Mouse (Mus musculus): ENCODE data around the gene Lenep.

Lenep gene

DNA sequence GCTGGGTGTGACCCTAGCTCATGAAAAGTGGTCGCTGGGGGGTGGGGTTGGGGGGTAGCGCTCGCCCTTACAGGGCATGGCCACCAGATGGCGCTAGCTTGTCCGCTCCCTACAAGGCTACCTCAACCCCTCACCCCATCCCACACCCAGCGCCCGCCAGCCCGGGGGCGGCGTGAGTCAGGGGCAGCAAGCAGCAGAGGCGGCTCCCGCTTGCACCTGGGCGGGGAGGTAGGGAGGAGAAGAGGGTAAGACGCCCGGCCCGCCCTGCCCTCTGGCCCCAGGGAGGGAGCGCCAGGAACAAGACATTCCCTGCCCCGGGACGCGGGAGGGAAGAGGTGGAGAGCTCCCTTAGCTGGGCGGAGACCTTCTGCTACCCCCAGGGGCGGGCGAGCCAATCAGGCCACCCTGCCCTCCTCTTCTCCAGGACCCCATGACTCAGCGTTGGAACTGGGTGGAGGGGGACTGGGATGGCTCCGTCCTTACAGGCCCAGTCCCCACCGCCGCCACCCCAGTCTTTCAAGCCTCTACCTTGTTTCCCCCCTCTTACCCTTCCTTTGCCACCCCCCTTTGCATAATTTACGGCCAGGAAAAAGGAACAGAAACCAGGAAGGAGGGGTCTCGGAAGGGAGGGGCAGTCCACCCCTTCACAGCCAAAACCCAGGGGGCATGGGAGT, 24.1 kb downstream of the Lenep start:
- peak; percentile 85 for DNase-seq (ENCODE audit: low read depth, low spot score)

DNA sequence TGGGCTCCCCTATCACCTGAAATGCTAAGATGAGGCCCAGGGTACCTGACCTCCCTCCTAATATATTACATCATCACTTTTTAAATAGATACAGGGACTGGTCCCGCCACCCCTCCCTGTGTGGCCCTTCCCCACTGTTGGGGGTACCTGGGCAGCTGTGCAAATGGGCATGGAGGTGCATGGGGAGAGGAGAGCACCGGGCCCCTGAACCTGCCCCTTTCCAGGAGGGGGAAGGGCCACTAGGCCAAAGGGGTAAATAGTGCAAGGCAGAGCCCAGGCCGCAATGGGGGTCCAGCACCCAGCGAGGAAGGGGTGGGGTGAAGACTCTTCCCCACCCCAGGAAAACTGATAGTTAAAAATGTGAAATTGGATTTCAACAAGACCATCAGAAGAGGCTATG, 24.8 kb downstream of the Lenep start:
- DNase-seq (ENCODE audit: low read depth, low spot score), result no peak

DNA sequence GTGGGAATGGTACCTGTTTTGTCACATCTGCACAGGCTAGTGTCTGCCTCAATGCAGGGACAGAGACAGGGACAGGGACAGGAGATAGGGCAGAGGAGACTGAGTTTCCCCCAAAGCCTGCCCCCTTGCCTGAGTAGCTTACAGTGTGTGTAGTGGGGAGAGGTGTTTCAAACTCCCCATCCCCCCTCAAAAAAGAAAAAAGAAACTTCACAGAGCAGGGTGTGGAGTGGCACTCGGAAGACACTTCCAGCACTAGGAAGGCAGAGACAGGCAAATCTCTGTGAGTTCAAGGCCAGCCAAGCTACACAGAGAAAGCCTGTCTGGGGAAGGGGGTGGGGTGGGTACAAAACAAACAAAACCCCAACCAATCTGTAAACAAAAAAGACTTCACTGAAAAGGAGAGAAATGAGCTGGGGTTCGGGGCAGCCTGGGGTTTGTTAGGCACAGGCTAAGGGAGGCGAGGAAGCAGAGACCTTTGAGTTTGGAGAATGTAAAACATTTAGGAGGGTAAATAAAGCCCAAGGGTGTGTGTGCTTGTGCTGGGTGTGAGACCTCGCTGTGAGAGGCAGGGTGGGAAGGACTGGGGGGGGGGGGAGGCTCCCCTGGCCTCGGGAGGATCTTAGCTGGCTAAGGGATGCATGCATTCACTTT, 28.9 kb downstream of the Lenep start:
- DNase-seq (ENCODE audit: low read depth, low spot score), result no peak

DNA sequence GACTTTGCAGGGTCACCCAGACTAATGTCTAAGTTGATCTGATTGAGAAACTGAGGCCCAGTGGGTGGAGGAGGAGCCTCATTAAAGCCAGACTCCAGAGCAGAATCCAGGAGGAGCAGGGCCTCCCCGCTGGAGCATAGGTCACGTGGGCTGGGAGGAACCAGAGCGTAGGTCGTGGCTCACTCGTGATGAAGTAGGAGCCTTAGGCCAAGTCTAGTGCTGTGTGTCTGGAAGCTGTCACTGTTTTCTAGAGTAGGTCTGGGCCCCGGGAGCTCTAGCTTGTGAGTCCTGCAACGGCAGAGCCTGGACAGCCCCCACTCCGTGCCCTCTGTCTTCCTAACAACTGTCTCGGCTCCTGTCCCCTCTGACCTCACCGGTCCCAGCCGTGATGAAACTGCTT, 35.3 kb downstream of the Lenep start:
- DNase-seq (ENCODE audit: low read depth, low spot score), result no peak

DNA sequence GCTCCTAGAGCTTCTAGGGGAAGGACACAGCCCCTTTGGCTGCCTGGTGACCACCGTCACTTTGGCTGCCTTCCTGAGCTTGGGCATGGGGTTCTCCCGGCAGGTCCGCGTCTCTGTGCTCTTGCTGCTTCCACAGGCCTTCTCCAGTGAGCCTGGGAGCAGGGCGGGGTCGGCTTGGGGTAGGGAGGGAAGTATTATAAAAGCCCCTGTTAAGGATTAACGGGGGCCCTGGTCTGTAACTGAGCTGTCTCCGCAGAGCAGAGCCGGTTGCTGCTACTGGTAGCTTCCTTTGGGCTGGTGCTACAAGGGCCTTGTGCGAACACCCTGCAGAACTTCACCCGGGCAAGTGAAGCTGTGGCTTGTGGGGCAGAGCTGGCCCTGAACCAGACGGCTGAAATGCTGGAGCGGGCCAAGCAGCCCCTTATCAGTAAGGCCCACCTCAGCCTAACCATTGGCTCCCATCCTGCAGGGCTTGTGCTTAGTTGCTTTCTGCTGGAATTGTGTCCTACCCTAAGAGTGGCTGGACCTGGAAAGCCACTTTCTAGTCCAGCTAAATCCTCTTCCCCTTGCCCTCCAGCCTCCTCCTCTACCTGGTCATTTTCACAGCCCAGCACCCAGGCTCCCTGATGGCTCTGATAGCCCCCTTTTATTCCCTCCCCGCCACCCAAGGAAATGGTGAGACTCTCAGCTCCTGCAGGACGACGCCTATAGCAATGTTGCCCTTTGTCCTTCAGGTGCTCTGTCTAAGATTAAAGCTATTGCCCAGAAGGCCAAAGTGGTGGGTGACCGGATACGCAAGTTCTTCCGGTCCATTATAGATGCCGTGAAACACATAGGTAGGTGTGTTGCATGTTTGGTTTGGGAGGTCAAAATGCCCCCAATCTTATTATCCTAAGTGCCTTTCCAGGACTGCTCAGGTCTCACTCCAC, 36.8 kb downstream of the Lenep start:
- DNase-seq (ENCODE audit: low read depth, low spot score), result no peak

DNA sequence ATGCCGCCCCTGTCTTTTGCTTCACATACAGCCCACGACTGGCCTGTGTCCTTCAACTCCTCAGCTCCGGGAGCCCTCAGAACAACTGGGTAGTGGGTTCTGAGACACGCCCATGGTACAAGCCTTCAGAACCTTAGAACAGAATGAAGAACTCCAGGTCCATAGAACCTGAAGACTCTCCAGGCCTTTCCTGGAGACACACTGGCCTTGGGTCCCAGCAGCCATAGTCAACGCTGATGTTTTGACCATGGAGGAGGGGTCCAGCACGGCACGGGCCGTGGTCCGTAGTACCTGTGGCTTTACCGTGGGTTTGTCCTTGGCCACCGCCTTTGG, 37.5 kb downstream of the Lenep start, which contains the start of gene Dcst1:
Gene Dcst1 (minus strand): TSS at position 101 of the 333 bp plus-strand sequence.
- DNase-seq (ENCODE audit: low read depth, low spot score), result no peak

DNA sequence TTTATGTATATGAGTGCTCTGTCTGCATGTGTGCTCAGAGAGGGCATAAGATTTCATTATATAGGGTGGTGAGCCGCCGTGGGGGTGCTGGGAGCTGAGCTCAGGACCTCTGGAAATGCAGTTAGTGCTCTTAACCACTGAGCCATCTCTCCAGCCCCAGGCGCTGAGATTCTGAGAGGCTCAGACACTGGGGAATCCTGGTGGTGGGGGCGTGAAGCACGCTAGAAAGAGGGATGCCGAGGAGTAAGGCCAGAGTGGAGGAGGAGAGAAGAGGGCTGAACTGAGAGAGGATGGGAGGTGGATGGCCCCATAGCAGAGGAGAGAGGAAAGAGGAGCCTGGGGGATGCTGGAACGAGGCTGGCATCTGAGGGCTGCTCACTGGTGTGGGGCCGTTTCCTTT, 38.0 kb downstream of the Lenep start:
- DNase-seq (ENCODE audit: low read depth, low spot score), result no peak

DNA sequence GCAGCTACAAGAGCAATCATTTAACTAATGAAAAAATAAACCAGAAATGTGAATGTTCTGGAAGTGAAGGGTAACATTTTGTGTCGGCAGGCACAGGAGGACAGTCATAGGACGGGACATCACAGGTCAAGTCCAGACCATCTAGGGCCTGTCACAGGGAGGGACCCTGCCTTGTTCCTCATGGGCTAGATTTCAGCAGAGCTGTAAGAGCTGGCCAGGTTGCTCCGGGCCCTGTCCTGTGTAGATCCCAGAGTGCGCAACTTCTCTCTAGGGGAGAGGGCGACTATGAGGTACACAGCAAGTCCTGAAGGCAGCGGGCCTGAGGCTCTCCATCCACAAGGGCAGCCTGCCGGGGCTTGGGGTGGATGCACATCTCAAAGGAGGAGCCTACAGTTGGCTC, 40.9 kb downstream of the Lenep start, which contains the start of gene Dcst2:
Gene Dcst2 (plus strand): TSS at position 301 of the 400 bp plus-strand sequence.
- no peak for DNase-seq (ENCODE audit: low read depth, low spot score)

DNA sequence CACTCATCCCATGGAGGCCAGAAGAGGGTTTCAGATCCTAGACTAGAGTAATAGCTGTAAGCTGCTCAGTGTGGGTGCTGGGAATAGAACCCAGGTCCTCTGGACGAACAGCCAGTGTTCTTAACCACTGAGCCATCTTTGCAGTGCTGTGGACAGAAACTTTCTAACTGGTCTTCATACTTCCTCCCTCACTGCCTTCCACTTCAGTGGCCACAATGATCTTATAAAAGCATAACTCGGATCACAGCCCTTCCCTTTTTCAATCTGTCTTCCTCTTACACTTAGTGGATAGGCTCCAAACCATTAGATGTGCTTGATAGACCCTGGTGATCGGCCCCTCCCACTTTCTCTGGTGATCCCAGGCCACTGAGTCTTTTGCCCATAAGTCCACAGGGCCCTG, 42.4 kb downstream of the Lenep start:
- DNase-seq (ENCODE audit: low read depth, low spot score), result no peak

DNA sequence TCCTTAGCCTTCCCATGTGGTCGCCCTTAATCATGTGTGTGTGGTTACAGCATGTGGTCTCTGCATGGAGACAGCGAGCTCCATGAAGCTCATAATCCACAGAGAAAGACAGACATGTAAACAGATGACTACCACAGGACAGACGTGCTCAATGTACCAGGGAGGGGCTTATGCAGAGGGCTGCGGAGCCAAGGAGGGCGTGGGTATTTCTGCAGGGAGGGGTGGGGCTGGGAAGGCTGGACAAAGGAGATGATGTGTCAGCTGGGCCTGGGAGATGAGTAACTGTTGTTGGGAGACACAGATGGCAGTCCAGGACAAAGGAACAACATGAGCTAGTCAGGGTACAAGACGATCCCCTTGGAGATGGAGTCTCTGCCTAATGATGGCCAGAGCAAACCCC, 43.0 kb downstream of the Lenep start:
- DNase-seq (ENCODE audit: low read depth, low spot score), result peak; percentile 65

DNA sequence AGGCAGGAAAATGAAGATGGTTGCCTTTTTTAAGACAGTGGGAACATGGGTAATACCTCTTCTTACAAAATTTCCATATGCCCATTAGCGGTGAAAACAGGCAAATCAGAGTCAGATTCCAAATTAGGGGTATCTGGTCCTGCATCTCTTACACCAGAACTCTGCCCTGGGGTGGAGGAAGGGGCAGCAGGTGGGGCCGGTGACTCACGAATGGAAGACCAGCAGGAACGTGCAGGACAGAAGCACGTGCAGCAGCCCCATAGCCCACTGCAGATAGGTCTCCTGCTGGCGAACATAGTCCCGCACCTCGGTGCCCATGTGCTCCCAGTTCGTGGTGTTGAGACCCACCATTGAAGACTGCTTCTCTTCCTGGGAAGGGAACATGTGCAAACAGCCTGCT, 46.6 kb downstream of the Lenep start:
- DNase-seq (ENCODE audit: low read depth, low spot score), result no peak

DNA sequence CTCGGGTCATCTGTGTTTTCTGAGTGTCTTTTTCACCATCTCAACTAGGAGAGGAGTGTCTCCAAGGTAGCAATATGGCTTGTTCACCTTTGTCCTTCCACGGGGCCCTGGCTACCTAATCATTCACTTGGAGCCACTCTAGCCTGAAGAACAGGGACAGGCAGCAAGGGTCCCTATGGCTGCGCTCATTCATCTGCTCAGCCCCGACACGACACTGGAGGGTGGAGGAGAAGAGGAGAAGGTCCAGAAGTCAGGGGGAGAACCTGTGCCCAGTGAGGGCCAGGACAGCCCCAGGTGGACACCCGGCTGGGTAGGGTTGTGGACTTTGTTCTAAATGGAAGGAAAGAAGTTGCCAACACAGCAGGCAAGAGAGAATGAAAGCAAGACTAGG, 47.1 kb downstream of the Lenep start:
- no peak for DNase-seq (ENCODE audit: low read depth, low spot score)

DNA sequence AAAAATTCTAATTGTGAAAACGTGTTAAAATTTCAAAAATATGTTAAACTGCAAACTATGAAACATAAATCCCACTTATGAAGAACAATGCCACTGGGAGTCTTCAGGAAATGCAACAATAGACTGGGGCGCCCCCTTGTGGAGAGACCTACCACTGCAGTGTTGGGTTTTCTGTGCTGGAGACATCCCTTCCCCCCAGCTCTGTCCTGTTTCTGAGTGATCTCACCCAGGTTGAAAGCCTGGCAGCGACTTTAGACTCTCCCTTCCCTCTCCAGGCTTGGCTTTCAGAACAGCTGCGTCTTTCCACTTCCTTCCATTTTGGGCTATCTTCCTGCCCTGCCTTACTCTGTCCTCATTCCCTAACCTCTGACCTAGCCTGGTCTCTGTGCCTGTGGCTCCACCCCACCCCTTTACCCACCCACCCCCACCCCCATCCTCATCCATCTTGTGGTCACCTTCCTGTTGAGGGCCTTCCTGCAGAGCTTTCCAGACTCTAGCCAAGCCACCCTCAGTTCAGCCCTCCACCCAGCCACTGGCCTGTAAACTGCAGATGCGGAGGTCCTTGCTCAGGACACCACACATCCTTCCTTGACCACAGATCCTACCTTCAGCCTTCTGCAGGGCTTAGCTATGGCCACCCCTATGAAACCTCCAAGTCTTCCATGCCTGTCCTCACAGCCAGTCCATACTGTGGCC, 47.6 kb downstream of the Lenep start:
- DNase-seq (ENCODE audit: low read depth, low spot score), result peak; percentile 96

DNA sequence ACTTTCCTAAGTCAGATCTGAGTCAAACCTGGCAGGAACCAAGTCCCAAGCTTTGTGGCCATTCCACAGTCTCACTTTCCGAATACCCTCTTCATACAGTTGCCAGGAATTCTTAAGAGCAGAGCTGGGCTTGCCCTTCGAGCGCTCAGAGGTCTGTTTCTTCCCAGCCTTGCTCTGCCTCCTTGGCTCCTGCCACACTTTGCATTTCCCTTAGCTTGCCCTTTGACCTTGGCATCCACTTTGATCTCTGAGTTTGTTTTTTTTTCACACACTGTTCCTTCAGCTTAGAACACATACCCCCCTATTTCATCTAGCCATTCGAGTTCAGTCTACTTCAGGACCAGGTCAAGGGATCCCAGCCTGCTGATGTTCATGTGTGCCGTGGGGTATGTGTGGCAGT, 51.3 kb downstream of the Lenep start:
- no peak for DNase-seq (ENCODE audit: low read depth, low spot score)

Measured in 3T3-L1 (cell line).